Mouse (Mus musculus) olfactory bulb, adult 2 months (tissue): ENCODE measurements around the gene Ceacam16.
A peak's percentile ranks its signal among the peaks of the same experiment; 100 is the strongest.

Experiments used
- CTCF ChIP-seq: fragments of 200-500 bp; IDR thresholded peaks from 2 replicates; pipeline ENCODE4 v1.5.1; 2012; ENCODE audit warnings: low read depth, mild to moderate bottlenecking, low read length, moderate library complexity; ENCODE audit not compliant: insufficient read depth
- POLR2A ChIP-seq: fragments of 200-500 bp; IDR thresholded peaks from 2 replicates; pipeline ENCODE4 v1.6.1; 2012; ENCODE audit warnings: mild to moderate bottlenecking, low read depth, low read length, moderate library complexity; ENCODE audit not compliant: insufficient read depth

GRCm38 (mm10) chr7:19889881-19890280 lies 28.8 kb upstream of the Ceacam16 start:
- TF ChIP-seq POLR2A (no peak), CTCF (peak; percentile 42)
